Mouse (Mus musculus) limb, embryonic 11.5 days (tissue): ENCODE measurements around the gene Gm16867. TPM values are rescaled to one million over a fixed set of nuclear protein-coding genes. Genes with fewer than 3 reads are reported as not detected.
"Not testable (repeated sequence)": the region's sequence is repeated elsewhere in the genome, so short reads cannot be mapped to it uniquely, and the experiment has no call there.

ENCODE experiments used
- ATAC-seq: fragments of 200-750 bp; cut with Nextera tagmentation; 2 replicates; pipeline ENCODE4 v1.8.0; 2017; ENCODE audit warnings: low read depth; ENCODE audit not compliant: insufficient number of reproducible peaks, low FRiP score, low TSS enrichment
- DNase-seq: peaks from one replicate; pipeline ENCODE4 v3.0.0-alpha.2; 2015; ENCODE audit warnings: low spot score
- H3K27ac ChIP-seq: fragments of 300-500 bp; sonication (generic); replicated peaks from 2 replicates; pipeline ENCODE4 v1.5.1; 2014; ENCODE audit warnings: low read depth, mild to moderate bottlenecking, low read length
- H3K27me3 ChIP-seq: fragments of 300-500 bp; sonication (generic); 2 replicates; pipeline ENCODE4 v1.6.1; 2014; ENCODE audit warnings: mild to moderate bottlenecking, low read length, mixed read lengths; ENCODE audit not compliant: control insufficient read depth, insufficient read depth
- H3K36me3 ChIP-seq: fragments of 300-500 bp; sonication (generic); 2 replicates; pipeline ENCODE4 v1.6.1; 2014; ENCODE audit warnings: mild to moderate bottlenecking, low read length, moderate library complexity, mixed read lengths; ENCODE audit not compliant: control insufficient read depth, insufficient read depth
- H3K4me1 ChIP-seq: fragments of 300-500 bp; sonication (generic); 2 replicates; pipeline ENCODE4 v1.6.1; 2014; ENCODE audit warnings: low read length, mixed read lengths; ENCODE audit not compliant: control insufficient read depth, insufficient read depth
- H3K4me2 ChIP-seq: fragments of 300-500 bp; sonication (generic); 2 replicates; pipeline ENCODE4 v1.6.1; 2014; ENCODE audit warnings: low read depth, mild to moderate bottlenecking, moderate library complexity; ENCODE audit not compliant: severe bottlenecking
- H3K4me3 ChIP-seq: fragments of 300-500 bp; sonication (generic); 2 replicates; pipeline ENCODE4 v1.5.1; 2014; ENCODE audit warnings: low read depth, low read length
- H3K9ac ChIP-seq: fragments of 300-500 bp; sonication (generic); 2 replicates; pipeline ENCODE4 v1.6.1; 2014; ENCODE audit warnings: mild to moderate bottlenecking, low read length
- H3K9me3 ChIP-seq: fragments of 300-500 bp; sonication (generic); 2 replicates; pipeline ENCODE4 v1.6.1; 2016; ENCODE audit warnings: low read length; ENCODE audit not compliant: control insufficient read depth
- WGBS: fragments of 180-500 bp; shearing (Covaris S2); extraction: QIAGEN DNeasy Blood & Tissue Kit; methylation state at CpG from one replicate; pipeline ENCODE4 v1.1.7; 2014; 5-methylcytosine and 5-hydroxymethylcytosine counted together
- polyA plus RNA-seq: library from polyadenylated mRNA; unstranded; fragments of >200 nt; fragmentation: Nextera tagmentation; extraction: Ambion mirVana; gene quantifications from 2 replicates; pipeline ENCODE4 v1.2.1, GENCODE M21; 2014

The Gm16867 gene
- polyA plus RNA-seq, 1 experiment from 2014 or later = not detected

DNA sequence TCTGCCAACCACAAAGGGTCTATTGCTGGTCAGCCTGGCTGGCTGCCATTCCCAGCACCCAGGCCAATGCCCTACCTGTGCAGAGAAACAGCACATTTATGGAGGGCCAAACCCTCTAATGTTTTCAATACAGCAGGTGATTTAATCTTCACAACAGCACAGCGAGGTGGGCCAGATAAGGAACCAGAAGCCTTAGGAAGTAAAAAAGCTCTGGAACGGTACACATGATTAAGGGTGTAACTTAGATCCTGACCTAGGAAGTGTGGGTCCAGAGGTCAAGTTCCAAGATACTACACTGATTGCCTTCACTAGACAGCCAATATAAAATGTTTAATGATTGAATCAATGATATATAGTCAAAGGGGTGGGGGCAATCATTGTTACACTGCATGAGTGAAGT, 17.6 kb upstream of the Gm16867 start:
- no CpG with 5 or more reads among the region's 2 CpGs for WGBS

DNA sequence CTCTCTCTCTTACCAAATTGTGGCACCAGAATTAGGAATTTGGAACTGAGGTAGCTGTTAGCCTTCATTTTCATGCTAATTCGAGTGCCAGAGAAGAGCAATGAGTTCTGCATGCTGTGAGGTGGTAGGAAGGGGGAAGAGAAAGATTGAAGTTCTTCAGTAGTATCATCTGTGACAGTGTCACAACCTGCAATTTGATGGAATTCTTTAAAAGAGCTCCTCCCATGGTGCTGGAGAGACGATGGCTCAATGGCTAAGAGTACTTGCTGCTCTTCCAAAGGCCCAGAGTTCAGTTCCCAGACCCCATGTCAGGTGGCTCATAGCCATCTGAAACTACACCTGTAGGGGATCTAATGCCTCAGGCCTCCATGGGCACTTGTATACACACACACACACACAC, 9.3 kb upstream of the Gm16867 start, which contains the start of gene Gm27179:
Gene Gm27179 (minus strand): TSS at position 101 of the 400 bp plus-strand sequence.
- not testable (repeated sequence) for H3K4me2 ChIP-seq, H3K4me1 ChIP-seq, H3K27ac ChIP-seq, H3K36me3 ChIP-seq, ATAC-seq, H3K9me3 ChIP-seq, H3K9ac ChIP-seq, DNase-seq, H3K27me3 ChIP-seq, H3K4me3 ChIP-seq
- no CpG with 5 or more reads among the region's 2 CpGs for WGBS

More for the DNA sequence above, 17.6 kb upstream of the Gm16867 start:
- not testable (repeated sequence) for H3K27ac ChIP-seq, H3K9me3 ChIP-seq, H3K4me3 ChIP-seq, ATAC-seq, H3K27me3 ChIP-seq, H3K9ac ChIP-seq, H3K4me1 ChIP-seq, H3K36me3 ChIP-seq, DNase-seq, H3K4me2 ChIP-seq

DNA sequence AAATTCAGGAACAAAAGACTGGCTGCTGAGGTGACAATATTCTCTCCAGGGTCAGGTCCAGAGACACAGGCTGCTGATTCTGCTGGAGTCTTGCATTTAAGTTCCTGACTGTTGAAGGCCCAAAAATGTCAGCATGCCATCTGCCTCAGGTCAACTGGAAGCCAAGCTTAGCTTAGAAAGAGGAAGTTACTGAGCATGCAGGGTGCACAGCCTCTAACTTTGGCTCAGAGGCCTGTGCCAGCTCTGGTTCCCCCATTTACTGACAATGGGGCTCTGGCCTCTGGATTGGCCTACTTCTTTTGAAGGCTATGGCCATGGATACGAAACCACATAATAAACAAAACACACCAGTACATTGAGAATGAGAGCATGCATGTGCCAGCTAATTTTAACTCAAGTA, 3.8 kb upstream of the Gm16867 start:
- H3K27ac ChIP-seq, ATAC-seq, H3K27me3 ChIP-seq, H3K4me2 ChIP-seq, H3K9me3 ChIP-seq, DNase-seq, H3K4me3 ChIP-seq, H3K36me3 ChIP-seq, H3K4me1 ChIP-seq, H3K9ac ChIP-seq: not testable (repeated sequence)
- no CpG with 5 or more reads among the region's 1 CpGs for WGBS

DNA sequence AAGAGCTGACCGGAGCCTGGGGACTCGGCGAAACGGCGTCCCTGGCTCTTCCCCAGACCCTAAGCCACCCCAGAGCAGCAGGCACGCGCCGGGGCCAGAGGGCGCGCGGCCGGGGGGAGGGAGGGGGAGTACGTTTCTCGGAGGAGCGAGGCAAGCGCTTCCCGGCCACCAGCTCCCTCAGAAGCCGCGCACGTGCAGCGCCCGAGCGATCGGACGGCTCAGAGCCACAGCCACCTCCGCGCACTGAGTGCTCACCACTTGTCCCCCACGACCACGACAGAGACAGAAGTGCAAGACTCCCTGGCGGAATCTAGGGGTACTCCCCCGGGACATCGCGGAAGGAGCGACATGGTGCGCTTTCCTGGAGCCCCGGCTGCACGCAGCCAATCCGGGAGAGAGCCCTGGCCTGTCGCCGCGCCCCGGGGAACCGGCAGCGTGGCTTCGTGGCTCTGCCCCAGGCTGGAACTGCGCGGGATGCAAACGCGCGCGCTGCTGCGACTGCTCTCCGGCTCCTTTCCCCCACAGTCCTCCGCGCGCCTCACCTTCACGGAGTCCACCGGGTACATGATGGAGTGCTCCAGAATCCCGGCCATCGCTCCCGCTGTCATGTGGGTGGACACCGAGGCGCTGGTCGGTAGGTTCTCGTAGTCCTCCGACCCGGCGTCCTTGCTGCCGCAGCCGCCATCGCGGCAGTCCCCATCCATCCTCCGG, 567 bp downstream of the Gm16867 start:
- WGBS = no CpG with 5 or more reads among the region's 73 CpGs
- not testable (repeated sequence) for DNase-seq, H3K9me3 ChIP-seq, H3K4me3 ChIP-seq, H3K9ac ChIP-seq, H3K27ac ChIP-seq, H3K36me3 ChIP-seq, H3K4me2 ChIP-seq, H3K27me3 ChIP-seq, H3K4me1 ChIP-seq
- peak; percentile 64 for ATAC-seq

DNA sequence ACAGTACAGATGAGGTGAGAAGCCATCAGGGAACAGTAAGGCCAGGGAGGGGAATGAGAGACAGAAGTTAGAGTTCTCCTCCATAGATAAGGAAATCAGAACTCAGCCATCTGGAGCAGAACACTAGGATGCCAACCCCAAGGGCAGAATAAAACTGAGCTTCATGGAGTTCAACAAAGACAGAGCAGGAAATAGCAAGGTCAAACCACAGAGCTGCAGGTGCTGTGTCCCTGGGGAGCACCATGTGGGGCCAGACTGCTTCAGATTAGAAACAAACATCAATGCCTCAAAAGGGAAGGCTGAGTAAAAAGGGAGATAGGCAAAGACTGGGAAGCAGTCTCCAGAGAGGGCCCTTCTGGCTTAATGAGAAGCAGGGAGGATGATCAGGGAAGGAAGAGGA, 6.9 kb downstream of the Gm16867 start:
- not testable (repeated sequence) for H3K27ac ChIP-seq, H3K9ac ChIP-seq, H3K27me3 ChIP-seq, H3K4me3 ChIP-seq, DNase-seq, H3K36me3 ChIP-seq, H3K9me3 ChIP-seq, H3K4me1 ChIP-seq, ATAC-seq, H3K4me2 ChIP-seq

DNA sequence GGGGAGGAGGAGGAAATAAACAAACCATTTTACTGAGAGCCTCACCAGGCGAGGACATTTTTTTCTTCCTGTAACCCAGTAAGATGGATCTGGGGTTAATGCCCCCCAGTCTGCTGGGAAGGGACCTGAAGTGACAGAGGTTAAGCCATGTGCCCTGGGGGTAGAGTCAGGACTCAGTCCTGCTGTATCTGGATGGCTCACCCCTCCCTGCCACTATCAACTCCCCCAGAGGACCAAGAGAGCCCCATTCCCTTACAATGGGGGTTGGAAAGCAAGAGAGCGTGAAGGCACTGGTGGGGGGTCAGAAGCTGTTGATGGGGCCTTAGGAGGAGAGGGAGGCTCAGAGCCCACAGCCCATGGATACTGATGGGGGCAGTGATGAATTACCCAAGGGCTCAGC, 8.2 kb downstream of the Gm16867 start:
- H3K36me3 ChIP-seq, DNase-seq, H3K27ac ChIP-seq, H3K9me3 ChIP-seq, ATAC-seq, H3K4me1 ChIP-seq, H3K27me3 ChIP-seq, H3K4me3 ChIP-seq, H3K4me2 ChIP-seq, H3K9ac ChIP-seq: not testable (repeated sequence)
- WGBS = no CpG with 5 or more reads among the region's 2 CpGs

DNA sequence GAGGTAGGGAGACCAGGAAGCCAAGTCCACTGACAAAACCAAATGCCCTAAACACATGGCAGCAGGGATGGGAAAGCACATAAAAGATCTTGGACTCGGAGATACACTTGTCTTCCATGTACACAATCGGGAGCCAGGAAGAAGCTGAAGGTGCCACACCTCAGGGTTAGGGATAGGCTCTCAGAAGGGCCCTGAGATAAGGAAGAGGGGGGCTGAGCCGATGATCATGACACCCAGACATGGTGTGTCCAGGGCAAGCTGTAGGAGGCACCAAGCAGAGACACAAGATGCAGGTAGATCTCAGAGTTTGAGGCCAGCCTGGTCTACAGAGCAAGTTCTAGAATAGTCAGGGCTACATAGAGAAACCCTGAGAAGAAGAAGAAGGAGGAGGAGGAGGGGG, 8.6 kb downstream of the Gm16867 start:
- H3K4me3 ChIP-seq, DNase-seq, H3K4me1 ChIP-seq, H3K27ac ChIP-seq, H3K4me2 ChIP-seq, H3K27me3 ChIP-seq, H3K9me3 ChIP-seq, ATAC-seq, H3K36me3 ChIP-seq, H3K9ac ChIP-seq: not testable (repeated sequence)
- WGBS = no CpG with 5 or more reads among the region's 3 CpGs

DNA sequence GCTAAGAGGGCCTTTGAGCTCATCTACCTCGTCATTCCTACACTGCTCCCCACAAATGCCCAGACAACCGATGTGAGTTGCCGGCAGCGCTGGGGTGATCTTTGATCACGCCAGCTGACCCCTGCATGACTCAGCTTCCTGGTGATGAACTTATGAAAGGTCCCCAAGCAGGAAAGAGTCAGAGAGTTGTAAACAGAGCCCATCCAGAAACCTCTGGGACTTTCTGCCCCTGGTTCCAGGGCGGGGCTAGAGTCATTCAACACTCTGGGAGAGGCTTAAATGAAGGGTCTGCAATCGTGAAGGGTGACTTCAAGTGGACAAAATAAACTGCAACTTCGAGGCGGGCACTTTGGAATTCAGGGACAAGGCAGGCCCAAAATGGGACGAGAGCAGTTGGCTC, 15.2 kb downstream of the Gm16867 start:
- not testable (repeated sequence) for H3K27ac ChIP-seq, ATAC-seq, H3K36me3 ChIP-seq, H3K4me1 ChIP-seq, H3K9me3 ChIP-seq, DNase-seq, H3K9ac ChIP-seq, H3K27me3 ChIP-seq, H3K4me3 ChIP-seq, H3K4me2 ChIP-seq
- no CpG with 5 or more reads among the region's 10 CpGs for WGBS
